Mouse (Mus musculus) embryonic fibroblast, embryonic 13.5 days (primary cell): ENCODE measurements at regions not wholly inside any gene's neighbourhood (a gene's known extent, or its start where the extent isn't known, plus 50 kb on each side); places are given as distances from the start of the nearest gene placed in this dataset.

Source experiments
- CTCF ChIP-seq: IDR thresholded peaks from 2 replicates; pipeline ENCODE4 v1.5.1; 2011; ENCODE audit warnings: mild to moderate bottlenecking, control low read depth, low read length, moderate library complexity, borderline replicate concordance; ENCODE audit not compliant: insufficient read depth
- POLR2A ChIP-seq: IDR thresholded peaks from 2 replicates; pipeline ENCODE4 v1.6.1; 2011; ENCODE audit warnings: low read depth, mild to moderate bottlenecking, control low read depth, low read length, moderate library complexity

DNA sequence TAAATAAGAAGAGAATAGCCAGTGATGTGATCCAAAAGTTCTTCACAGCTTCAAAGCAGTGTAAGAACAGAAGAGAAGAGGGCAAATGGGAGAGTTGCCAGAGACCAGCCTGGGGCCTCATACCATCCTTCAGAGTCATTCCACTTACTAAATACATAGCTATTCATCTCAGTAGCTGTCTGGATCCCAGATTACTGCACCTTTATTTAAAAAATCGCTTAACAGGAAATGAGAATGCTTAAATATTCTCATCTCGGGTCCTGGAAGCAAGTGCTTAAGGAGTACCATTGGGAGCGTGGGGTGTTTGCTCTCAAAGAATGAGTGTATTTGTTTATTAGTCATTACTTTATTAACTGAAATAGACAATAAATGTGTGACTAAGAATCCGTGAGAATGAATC is 102.3 kb downstream of the Areg start:
- no peak for TF ChIP-seq CTCF
- TF ChIP-seq POLR2A = no peak
